Mouse (Mus musculus) intestine, postnatal 0 days (tissue): ENCODE measurements around the gene Entpd7. TPM values are rescaled to one million over a fixed set of nuclear protein-coding genes. Genes with fewer than 3 reads are reported as not detected.

Experiments used
- ATAC-seq: fragments of 200-750 bp; cut with Nextera tagmentation; 2 replicates; pipeline ENCODE4 v1.8.0; 2017; ENCODE audit warnings: mild to moderate bottlenecking, moderate TSS enrichment, moderate library complexity
- H3K27ac ChIP-seq: fragments of 300-500 bp; sonication (generic); 2 replicates; pipeline ENCODE4 v1.5.1; 2014; ENCODE audit warnings: mild to moderate bottlenecking, low read depth, low read length, moderate library complexity
- H3K27me3 ChIP-seq: fragments of 300-500 bp; sonication (generic); replicated peaks from 2 replicates; pipeline ENCODE4 v1.6.1; 2014; ENCODE audit warnings: low read length, mixed read lengths; ENCODE audit not compliant: control insufficient read depth, insufficient read depth
- H3K36me3 ChIP-seq: fragments of 300-500 bp; sonication (generic); 2 replicates; pipeline ENCODE4 v1.6.1; 2014; ENCODE audit warnings: mild to moderate bottlenecking, moderate library complexity; ENCODE audit not compliant: control insufficient read depth, insufficient read depth
- H3K4me1 ChIP-seq: fragments of 300-500 bp; sonication (generic); replicated peaks from 2 replicates; pipeline ENCODE4 v1.6.1; 2014; ENCODE audit warnings: antibody characterized with exemption, low read length, mixed read lengths; ENCODE audit not compliant: control insufficient read depth, insufficient read depth
- H3K4me2 ChIP-seq: fragments of 300-500 bp; sonication (generic); replicated peaks from 2 replicates; pipeline ENCODE4 v1.6.1; 2014; ENCODE audit warnings: low read depth, mild to moderate bottlenecking, moderate library complexity
- H3K4me3 ChIP-seq: fragments of 300-500 bp; sonication (generic); 2 replicates; pipeline ENCODE4 v1.5.1; 2014; ENCODE audit warnings: low read depth, low read length
- H3K9ac ChIP-seq: fragments of 300-500 bp; sonication (generic); 2 replicates; pipeline ENCODE4 v1.6.1; 2014; ENCODE audit warnings: mild to moderate bottlenecking, low read depth, low read length
- H3K9me3 ChIP-seq: fragments of 300-500 bp; sonication (generic); 2 replicates; pipeline ENCODE4 v1.6.1; 2016; ENCODE audit warnings: mixed run types; ENCODE audit not compliant: control insufficient read depth
- CTCF ChIP-seq: sonication (generic); IDR thresholded peaks from 2 replicates; pipeline ENCODE4 v1.5.1; 2016; ENCODE audit warnings: low read depth, mild to moderate bottlenecking, control low read depth, antibody characterized with exemption, moderate library complexity
- WGBS: fragments of 180-500 bp; shearing (Covaris S2); extraction: QIAGEN DNeasy Blood & Tissue Kit; methylation state at CpG from one replicate; pipeline ENCODE4 v1.1.7; 2014; 5-methylcytosine and 5-hydroxymethylcytosine counted together
- polyA plus RNA-seq: library from polyadenylated mRNA; unstranded; fragments of >200 nt; fragmentation: Nextera tagmentation; extraction: Ambion mirVana; gene quantifications from 2 replicates; pipeline ENCODE4 v1.2.1, GENCODE M21; 2015

The Entpd7 gene
- polyA plus RNA-seq, 1 experiment from 2014 or later, result 65.2 TPM

DNA sequence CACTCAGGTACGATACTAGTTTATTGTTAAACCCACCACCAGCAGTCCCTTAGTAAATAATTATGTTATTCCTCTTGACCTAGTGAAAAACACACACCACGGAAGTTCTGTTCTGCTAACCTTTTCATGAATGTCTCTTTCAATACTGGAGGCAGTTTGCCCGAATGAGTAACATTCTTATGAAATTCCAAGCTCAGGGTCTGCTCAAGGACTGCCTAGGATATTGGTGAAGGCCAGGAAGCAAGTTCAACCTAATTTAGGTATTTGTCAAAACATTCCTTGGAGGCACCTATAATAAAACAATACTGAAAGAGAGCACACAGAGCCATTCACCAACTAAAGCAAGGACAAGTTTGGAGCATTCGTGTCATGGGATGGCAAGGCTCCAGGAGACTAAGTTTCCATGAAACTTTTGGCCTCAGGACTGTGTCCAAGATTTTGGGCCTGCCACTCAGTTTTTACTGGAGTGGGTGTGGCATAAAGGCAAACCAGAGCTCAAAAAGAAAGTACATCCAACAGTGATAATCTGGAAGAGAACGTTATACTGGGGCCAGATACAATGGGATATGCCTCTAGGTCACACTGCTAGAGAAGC, 80.0 kb downstream of the Entpd7 start:
- Histone ChIP-seq H3K9me3 (no peaks in the 10 kb centered on the region), H3K36me3 (0 out of 2 replicates have a peak, but pooled peaks cover 4% of the 10 kb centered on the region), H3K4me3 (no peak overlapping the region), H3K27ac (no peak overlapping the region), H3K4me2 (no peak overlapping the region), H3K4me1 (no peaks in the 10 kb centered on the region; the same call in 1 of the 2 replicates), H3K27me3 (no peaks in the 10 kb centered on the region), H3K9ac (no peak overlapping the region)
- TF ChIP-seq CTCF, result no peak
- WGBS, result 60% methylated on average over 5 of the region's 5 CpGs
- no peak for ATAC-seq

DNA sequence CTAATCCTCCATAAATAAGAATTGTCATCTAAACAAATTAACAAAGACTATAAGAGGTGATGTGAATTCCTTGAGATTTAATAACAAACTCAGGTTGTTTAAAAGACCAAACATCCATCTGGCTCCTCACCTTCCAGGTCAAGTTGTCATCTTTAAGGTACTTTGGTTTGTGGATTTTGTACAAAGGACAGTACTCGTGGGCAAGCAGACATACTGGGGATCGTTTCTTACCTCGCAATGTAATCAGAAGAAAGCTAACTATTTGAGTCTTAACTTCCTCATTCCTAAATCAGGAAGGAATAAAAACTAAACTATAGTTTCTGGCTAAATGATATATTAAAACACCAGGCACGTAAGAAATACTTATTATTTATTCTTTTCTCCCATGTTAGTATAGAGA, 81.1 kb downstream of the Entpd7 start:
- 36% methylated on average over 4 of the region's 4 CpGs for WGBS
- no peak overlapping the region for H3K4me2 ChIP-seq
- H3K4me3 ChIP-seq, result no peak overlapping the region
- no peak overlapping the region for H3K9ac ChIP-seq
- H3K4me1 ChIP-seq, result no peaks in the 10 kb centered on the region; the same call in 1 of the 2 replicates
- H3K27me3 ChIP-seq, result no peaks in the 10 kb centered on the region
- no peak overlapping the region for H3K27ac ChIP-seq
- no peak for TF ChIP-seq CTCF
- 0 out of 2 replicates have a peak, but pooled peaks cover 4% of the 10 kb centered on the region for H3K36me3 ChIP-seq
- ATAC-seq, result no peak
- H3K9me3 ChIP-seq, result no peaks in the 10 kb centered on the region

DNA sequence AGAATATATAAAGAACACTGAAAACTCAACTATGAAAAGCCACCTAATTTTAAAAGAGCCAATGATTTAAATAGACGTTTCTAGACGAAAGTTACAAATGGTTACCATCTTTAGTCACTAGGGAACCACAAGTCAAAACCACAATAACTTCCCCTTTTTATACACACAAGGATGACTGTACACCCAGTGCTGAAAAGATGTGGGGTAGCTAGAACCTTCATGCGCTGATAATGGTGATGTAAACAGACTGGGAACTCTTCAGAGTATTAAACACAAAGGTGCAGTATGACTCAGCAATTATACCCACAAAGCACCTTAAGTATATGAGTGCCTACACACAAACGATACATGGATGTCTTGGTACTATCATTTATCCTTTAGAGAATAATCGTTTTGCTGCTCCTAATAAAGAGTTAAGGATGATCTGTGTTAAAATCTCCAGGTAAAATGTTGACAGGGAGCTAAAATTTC, 82.1 kb downstream of the Entpd7 start:
- Histone ChIP-seq H3K4me2 (no peak overlapping the region), H3K9me3 (no peaks in the 10 kb centered on the region), H3K4me3 (no peak overlapping the region), H3K27me3 (no peaks in the 10 kb centered on the region), H3K27ac (no peak overlapping the region), H3K4me1 (no peaks in the 10 kb centered on the region; the same call in 1 of the 2 replicates), H3K9ac (no peak overlapping the region), H3K36me3 (0 out of 2 replicates have a peak, but pooled peaks cover 4% of the 10 kb centered on the region)
- no peak for ATAC-seq
- WGBS, result 72% methylated on average over 5 of the region's 5 CpGs
- no peak for TF ChIP-seq CTCF

DNA sequence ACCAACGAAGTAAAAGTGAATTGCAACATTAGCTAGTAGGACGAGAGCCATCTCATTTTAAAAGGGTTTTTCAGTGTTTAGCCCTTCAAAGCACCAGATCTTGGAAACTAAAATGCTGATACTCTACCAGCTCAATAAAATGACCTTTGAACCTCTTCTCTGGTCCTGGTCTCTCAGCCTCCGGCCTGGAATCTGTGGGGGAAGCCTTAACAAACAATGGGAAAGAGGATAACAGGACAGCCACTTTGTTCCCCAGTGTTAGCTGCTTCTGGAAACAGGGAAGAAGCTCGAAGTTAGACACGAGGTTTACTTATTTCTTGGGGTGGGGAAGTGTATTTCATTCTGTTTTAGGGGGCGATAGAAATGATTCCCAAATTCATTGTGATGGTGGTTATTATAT, 82.8 kb downstream of the Entpd7 start:
- Histone ChIP-seq H3K9me3 (no peaks in the 10 kb centered on the region), H3K36me3 (0 out of 2 replicates have a peak, but pooled peaks cover 4% of the 10 kb centered on the region), H3K4me1 (no peaks in the 10 kb centered on the region; the same call in 1 of the 2 replicates), H3K27ac (no peak overlapping the region), H3K9ac (no peak overlapping the region), H3K27me3 (no peaks in the 10 kb centered on the region), H3K4me2 (no peak overlapping the region), H3K4me3 (no peak overlapping the region)
- WGBS, result 54% methylated on average over 6 of the region's 6 CpGs
- TF ChIP-seq CTCF, result no peak
- ATAC-seq, result no peak

DNA sequence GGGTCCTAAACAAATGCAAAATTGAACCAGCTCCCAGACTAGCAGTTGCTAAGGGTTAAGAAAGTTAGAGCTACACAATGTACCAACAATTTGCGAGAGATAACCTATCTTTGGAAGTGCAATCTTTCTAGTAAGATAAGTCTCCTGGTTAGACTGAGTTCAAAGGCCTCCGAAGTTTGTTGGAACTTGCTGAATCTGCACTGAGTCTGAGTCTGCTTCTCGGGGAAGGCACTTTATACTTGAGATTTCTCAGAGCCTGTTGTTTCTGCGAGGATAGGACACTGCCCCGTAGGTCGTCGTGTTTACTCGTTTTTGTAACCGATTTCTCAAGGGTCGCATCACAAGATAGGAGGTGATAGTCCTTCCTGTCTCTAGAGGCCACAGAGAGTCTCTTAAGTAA, 86.0 kb downstream of the Entpd7 start:
- peak; percentile 69 for ATAC-seq
- no peak for TF ChIP-seq CTCF
- H3K9ac ChIP-seq, result no peak overlapping the region

DNA sequence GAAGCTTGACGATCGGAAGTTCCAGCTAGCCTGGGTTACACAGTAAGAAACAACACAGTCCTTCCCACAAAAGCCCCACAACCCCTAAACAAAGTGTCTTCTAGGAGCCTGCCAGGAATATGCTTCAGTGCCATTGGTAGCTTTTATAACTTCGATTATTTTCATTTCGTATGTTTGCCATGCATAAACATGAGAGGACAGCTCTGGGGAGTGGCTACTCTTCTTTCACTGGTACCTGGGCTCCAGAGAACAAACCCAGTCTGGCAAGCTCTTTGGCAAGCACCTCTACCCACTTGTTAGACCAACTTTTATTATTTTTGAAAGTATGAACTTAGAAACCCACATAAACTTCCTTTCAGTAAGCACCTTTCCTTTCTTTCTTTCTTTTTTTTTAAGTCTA, 87.1 kb downstream of the Entpd7 start:
- Histone ChIP-seq H3K4me1 (no peaks in the 10 kb centered on the region), H3K27me3 (no peaks in the 10 kb centered on the region), H3K9ac (no peak overlapping the region), H3K9me3 (no peaks in the 10 kb centered on the region), H3K27ac (peak overlapping the region; percentile 82), H3K4me2 (no peak overlapping the region), H3K4me3 (no peak overlapping the region), H3K36me3 (no peaks in the 10 kb centered on the region)
- 32% methylated on average over 4 of the region's 4 CpGs for WGBS
- TF ChIP-seq CTCF, result no peak
- ATAC-seq, result no peak

More for the DNA sequence above, 86.0 kb downstream of the Entpd7 start:
- Histone ChIP-seq H3K36me3 (no peaks in the 10 kb centered on the region), H3K27ac (peak overlapping the region; percentile 75), H3K4me1 (no peaks in the 10 kb centered on the region; the same call in 1 of the 2 replicates), H3K4me3 (no peak overlapping the region), H3K9me3 (no peaks in the 10 kb centered on the region), H3K27me3 (no peaks in the 10 kb centered on the region), H3K4me2 (0 out of 2 replicates have a peak overlapping the region, but pooled peaks have one; percentile 17)
- WGBS, result 30% methylated on average over 10 of the region's 10 CpGs
